Mouse (Mus musculus) kidney, adult 10 weeks (tissue): ENCODE measurements around the gene Gm6465. TPM values are rescaled to one million over a fixed set of nuclear protein-coding genes. Genes with fewer than 3 reads are reported as not detected.

Experiments
- polyA plus RNA-seq: library from polyadenylated mRNA; stranded (reverse); fragments of 350-450 nt; fragmentation: Illumina TruSeq; extraction: RNeasy Lipid Tissue Mini Kit (QIAGEN cat#74804); gene quantifications from one replicate; pipeline ENCODE4 v1.2.3, GENCODE M21; 2014; ENCODE audit warnings: low read depth, low replicate concordance

Gene Gm6465
- polyA plus RNA-seq = not detected

DNA sequence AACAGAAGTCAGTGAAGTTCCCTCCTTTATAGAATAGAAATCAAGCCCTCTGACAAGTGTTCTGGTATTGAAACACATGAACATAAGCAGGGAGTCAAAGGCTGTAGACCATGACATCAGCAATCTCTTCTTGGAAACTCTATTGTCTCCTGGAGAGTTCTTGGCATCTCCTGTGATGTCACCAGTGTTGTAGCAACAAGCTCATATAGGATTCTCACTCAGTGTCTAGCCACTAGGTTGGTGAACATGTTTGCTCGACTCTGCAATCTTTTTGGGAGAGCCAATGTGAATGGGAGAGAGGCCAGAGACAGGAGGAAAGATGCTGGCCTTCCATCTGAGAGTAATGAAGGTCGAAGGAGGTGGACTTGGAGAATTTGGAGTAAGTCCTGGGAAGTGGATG is at the start of gene Gm6465:
TSS of gene Gm6465 (plus strand) at position 301 of the 400 bp plus-strand sequence.

Other genes starting within 250 kb of the Gm6465 start
- not detected for gene Gm8922, start 163.6 kb upstream of the Gm6465 start, polyA plus RNA-seq
- gene Gm8926, start 75.0 kb upstream of the Gm6465 start, polyA plus RNA-seq = not detected
- gene 4933402N22Rik, start 72.5 kb downstream of the Gm6465 start, polyA plus RNA-seq = not detected